Mouse (Mus musculus) ES-Bruce4 (cell line): ENCODE results near the gene Palmd. TPM values are rescaled to one million over a fixed set of nuclear protein-coding genes. Genes with fewer than 3 reads are reported as not detected.

Source experiments
- H3K27ac ChIP-seq: 2 replicates; pipeline ENCODE4 v1.5.1; 2012; ENCODE audit warnings: low read length, inconsistent platforms; ENCODE audit not compliant: insufficient read depth
- H3K27me3 ChIP-seq: 2 replicates; pipeline ENCODE4 v1.6.1; 2012; ENCODE audit warnings: mild to moderate bottlenecking, low read length, inconsistent platforms; ENCODE audit not compliant: control insufficient read depth, poor library complexity, insufficient read depth, severe bottlenecking
- H3K36me3 ChIP-seq: 2 replicates; pipeline ENCODE4 v1.6.1; 2012; ENCODE audit warnings: inconsistent platforms, mild to moderate bottlenecking, low read length, moderate library complexity; ENCODE audit not compliant: control insufficient read depth, poor library complexity, insufficient read depth, severe bottlenecking
- H3K4me1 ChIP-seq: one replicate; pipeline ENCODE4 v1.8.1; 2011; ENCODE audit warnings: low read length; ENCODE audit not compliant: control insufficient read depth, insufficient read depth
- H3K4me3 ChIP-seq: 2 replicates; pipeline ENCODE4 v1.5.1; 2011; ENCODE audit warnings: low read depth, mild to moderate bottlenecking, low read length
- H3K9ac ChIP-seq: 2 replicates; pipeline ENCODE4 v1.6.1; 2012; ENCODE audit warnings: low read depth, mild to moderate bottlenecking, inconsistent platforms; ENCODE audit not compliant: poor library complexity, severe bottlenecking
- H3K9me3 ChIP-seq: replicated peaks from 2 replicates; pipeline ENCODE4 v1.6.1; 2012; ENCODE audit warnings: mild to moderate bottlenecking, low read length, inconsistent platforms; ENCODE audit not compliant: control insufficient read depth, poor library complexity, insufficient read depth, severe bottlenecking
- CTCF ChIP-seq: IDR thresholded peaks from one replicate; pipeline ENCODE4 v1.8.1; 2011; ENCODE audit warnings: low read depth, low read length
- EP300 ChIP-seq: IDR thresholded peaks from 2 replicates; pipeline ENCODE4 v1.6.1; 2011; ENCODE audit warnings: low read depth, low read length; ENCODE audit not compliant: insufficient read depth
- POLR2A ChIP-seq: IDR thresholded peaks from one replicate; pipeline ENCODE4 v1.8.1; 2011; ENCODE audit warnings: low read length; ENCODE audit not compliant: insufficient read depth
- polyA plus RNA-seq: library from polyadenylated mRNA; stranded (reverse); fragments of >200 nt; gene quantifications from 2 replicates; pipeline ENCODE4 v1.2.4, GENCODE M21; 2011; ENCODE audit warnings: low read depth; ENCODE audit not compliant: missing spikeins, insufficient read depth, insufficient read length

Palmd gene
- polyA plus RNA-seq, 1 experiment: not detected

GRCm38 (mm10) chr3:116966225-116966624, 2.6 kb downstream of the Palmd start:
- no peak for TF ChIP-seq POLR2A
- peak; percentile 5 for TF ChIP-seq CTCF
- no peak for TF ChIP-seq EP300
- Histone ChIP-seq H3K9ac (no peak overlapping the region), H3K27ac (no peak overlapping the region), H3K36me3 (no peaks in the 10 kb centered on the region), H3K4me1 (peaks cover 6% of the 10 kb centered on the region), H3K4me3 (no peak overlapping the region), H3K9me3 (no peaks in the 10 kb centered on the region), H3K27me3 (peaks cover 2% of the 10 kb centered on the region; the same call in 1 of the 2 replicates)

- H3K4me3 ChIP-seq: no peak overlapping the region
- no peak overlapping the region for H3K9ac ChIP-seq
- H3K27me3 ChIP-seq: peaks cover 2% of the 10 kb centered on the region; the same call in 1 of the 2 replicates
- peaks cover 6% of the 10 kb centered on the region for H3K4me1 ChIP-seq
- H3K36me3 ChIP-seq: no peaks in the 10 kb centered on the region
- no peak for TF ChIP-seq POLR2A
- no peak for TF ChIP-seq CTCF
- no peak for TF ChIP-seq EP300
- no peaks in the 10 kb centered on the region for H3K9me3 ChIP-seq
- H3K27ac ChIP-seq: no peak overlapping the region
Measured at GRCm38 (mm10) chr3:116964426-116964825, 4.4 kb downstream of the Palmd start.

- Histone ChIP-seq H3K9me3 (no peaks in the 10 kb centered on the region), H3K9ac (no peak overlapping the region), H3K27me3 (peaks cover 2% of the 10 kb centered on the region; the same call in 1 of the 2 replicates), H3K4me1 (peaks cover 6% of the 10 kb centered on the region), H3K27ac (no peak overlapping the region), H3K36me3 (no peaks in the 10 kb centered on the region), H3K4me3 (no peak overlapping the region)
- TF ChIP-seq POLR2A (no peak), CTCF (no peak), EP300 (no peak)
Measured at GRCm38 (mm10) chr3:116963213-116963612, 5.6 kb downstream of the Palmd start.

- Histone ChIP-seq H3K27ac (no peak overlapping the region), H3K9ac (no peak overlapping the region), H3K27me3 (peaks cover 2% of the 10 kb centered on the region; the same call in 1 of the 2 replicates), H3K4me3 (no peak overlapping the region), H3K4me1 (peaks cover 6% of the 10 kb centered on the region), H3K9me3 (no peaks in the 10 kb centered on the region), H3K36me3 (no peaks in the 10 kb centered on the region)
- TF ChIP-seq EP300 (no peak), CTCF (no peak), POLR2A (no peak)
Measured at GRCm38 (mm10) chr3:116961354-116962142, 7.2 kb downstream of the Palmd start.

GRCm38 (mm10) chr3:116960414-116960813, 8.4 kb downstream of the Palmd start:
- Histone ChIP-seq H3K9me3 (no peaks in the 10 kb centered on the region), H3K4me1 (peaks cover 6% of the 10 kb centered on the region), H3K36me3 (no peaks in the 10 kb centered on the region), H3K27me3 (peaks cover 2% of the 10 kb centered on the region; the same call in 1 of the 2 replicates), H3K9ac (no peak overlapping the region), H3K27ac (no peak overlapping the region), H3K4me3 (no peak overlapping the region)
- TF ChIP-seq CTCF: no peak
- no peak for TF ChIP-seq POLR2A
- no peak for TF ChIP-seq EP300

GRCm38 (mm10) chr3:116955061-116955460, 13.7 kb downstream of the Palmd start:
- Histone ChIP-seq H3K27me3 (no peaks in the 10 kb centered on the region), H3K36me3 (no peaks in the 10 kb centered on the region), H3K9ac (no peak overlapping the region), H3K4me1 (no peaks in the 10 kb centered on the region), H3K9me3 (no peaks in the 10 kb centered on the region), H3K27ac (no peak overlapping the region), H3K4me3 (no peak overlapping the region)
- TF ChIP-seq POLR2A (no peak), EP300 (no peak), CTCF (no peak)
